Mouse (Mus musculus): ENCODE results near the gene Hist1h2ak. TPM values are rescaled to one million over a fixed set of nuclear protein-coding genes. Genes with fewer than 3 reads are reported as not detected.
A peak's percentile ranks its signal among the peaks of the same experiment; 100 is the strongest.

Hist1h2ak gene
- total RNA-seq, 2 experiments from 2014 or later: 16.6 to 53.8 TPM

DNA sequence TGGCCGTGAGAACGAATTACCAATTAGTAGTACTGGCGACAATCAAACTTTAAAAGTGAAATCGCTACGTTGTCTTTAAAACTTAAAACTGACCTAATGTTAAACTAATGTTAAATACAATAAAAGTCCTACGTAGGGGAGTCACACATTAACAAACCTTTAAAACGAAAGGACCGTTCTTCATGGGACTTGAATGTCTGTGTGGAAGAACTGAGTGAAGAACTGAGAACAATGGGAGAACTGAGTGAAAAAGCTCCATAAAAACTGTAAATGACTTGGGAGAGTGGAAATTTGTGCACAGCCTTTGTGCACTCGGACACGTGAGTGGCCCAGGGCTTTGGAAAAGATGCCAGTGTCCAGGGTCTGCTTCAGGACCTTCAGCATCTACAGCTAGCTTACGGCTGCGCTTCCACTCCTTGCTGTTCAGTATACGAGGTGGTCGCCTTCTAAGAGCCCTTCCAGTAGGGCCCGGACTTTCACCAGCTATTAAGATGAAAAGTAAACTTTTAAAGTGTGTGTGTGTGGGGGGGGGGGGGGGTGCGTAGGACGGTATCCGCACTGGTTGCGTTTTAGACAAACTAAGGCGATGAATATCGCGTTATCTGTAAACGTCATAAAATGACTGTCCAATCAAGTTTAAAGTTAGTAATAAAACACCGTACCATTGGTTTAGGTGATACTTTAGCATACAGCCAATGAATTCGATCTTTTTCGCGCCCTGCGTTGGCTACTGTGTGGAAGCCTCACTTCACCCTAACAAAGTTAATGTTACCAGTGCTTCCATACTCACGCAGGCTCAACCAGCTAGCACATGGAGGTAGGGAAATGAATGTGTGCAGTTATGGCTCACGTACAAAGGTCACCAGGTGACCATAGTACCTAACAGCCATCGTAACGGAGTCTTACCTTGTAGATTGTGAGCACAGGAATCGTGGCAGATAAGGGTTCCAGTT is 25.5 kb upstream of the Hist1h2ak start:
- DNase-seq: peak; percentile 49 to 72
- intact Hi-C loops (cut with DNase I): loop anchor here (2.0 kb wide), 1 partner anchor 26 kb away; the partner anchor contains the start of gene Hist1h2ak

DNA sequence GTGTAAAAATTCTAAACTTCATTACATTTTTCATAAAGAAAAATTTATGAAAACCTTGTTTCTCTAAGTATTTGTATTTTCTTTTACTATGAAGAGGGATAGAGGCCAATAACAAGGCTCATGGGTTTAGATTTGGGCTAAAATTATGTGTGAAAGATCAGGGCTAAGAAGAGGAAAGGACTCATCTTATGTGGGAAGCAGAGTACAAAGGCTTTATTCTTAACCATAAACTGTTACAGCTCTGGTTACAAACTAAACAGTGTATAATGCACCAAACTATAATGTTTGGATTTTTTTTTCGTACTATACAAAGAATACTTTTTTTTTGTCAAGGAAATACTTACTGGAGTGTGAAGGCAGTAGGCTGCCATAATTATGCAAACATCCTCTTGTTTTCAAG is 2.1 kb upstream of the Hist1h2ak start:
- intact Hi-C loops (cut with DNase I): loop anchor here (10.0 kb wide), 1 partner anchor 1829 kb away; the partner anchor contains the start of gene Hist1h4d

DNA sequence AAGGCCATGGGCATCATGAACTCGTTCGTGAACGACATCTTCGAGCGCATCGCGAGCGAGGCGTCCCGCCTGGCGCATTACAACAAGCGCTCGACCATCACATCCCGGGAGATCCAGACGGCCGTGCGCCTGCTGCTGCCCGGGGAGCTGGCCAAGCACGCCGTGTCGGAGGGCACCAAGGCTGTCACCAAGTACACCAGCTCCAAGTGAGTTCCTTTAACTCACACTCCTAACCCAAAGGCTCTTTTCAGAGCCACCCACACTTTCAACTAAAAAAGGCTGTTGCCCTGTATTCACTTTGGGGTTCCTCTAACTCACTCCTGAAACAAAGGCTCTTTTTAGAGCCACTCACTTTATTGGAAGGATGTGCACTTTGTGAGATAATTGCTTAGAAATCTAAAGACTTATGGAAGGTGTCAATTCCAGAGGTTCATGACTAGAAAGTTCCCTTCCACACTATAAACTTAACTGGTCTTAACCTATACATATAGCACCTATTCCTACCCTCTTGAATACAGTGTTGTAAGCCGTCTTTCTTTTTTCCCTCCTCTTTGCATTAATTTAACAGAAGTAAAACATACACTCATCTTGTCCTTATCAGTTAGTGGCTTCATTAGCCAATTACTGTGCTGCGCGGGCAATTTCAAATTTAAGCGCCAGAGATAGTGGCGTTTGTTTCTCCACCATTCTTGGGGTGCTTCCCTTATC is 821 bp upstream of the Hist1h2ak start:
- DNase-seq: peak in 1 of 2 experiments; percentile 37
- intact Hi-C loops (cut with DNase I): loop anchor here (10.0 kb wide), 1 partner anchor 1830 kb away; the partner anchor contains the start of gene Hist1h4d

More for the DNA sequence above, 2.1 kb upstream of the Hist1h2ak start:
- no peak for DNase-seq

DNA sequence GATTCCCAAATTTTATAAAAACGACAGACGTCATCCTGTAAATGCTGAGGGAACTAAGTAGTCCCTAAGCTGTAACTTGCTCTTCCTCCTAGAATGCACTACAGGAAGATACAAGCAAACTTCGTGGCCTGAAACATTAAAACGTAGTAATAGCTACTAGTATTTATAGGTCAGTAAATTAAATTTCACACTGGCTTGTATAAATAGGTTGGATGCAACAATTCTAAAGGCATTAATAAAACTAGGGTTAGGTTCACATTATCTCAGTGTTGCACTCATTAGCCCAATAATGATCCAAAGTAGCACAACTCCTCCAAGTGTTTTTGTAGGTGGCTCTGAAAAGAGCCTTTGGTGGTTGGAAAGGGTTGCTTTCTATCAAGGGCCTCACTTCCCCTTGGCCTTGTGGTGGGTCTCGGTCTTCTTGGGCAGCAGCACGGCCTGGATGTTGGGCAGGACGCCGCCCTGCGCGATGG is 540 bp downstream of the Hist1h2ak start:
- intact Hi-C loops (cut with DNase I): loop anchor here (2.0 to 10.0 kb wide), 2 partner anchors 26 to 1832 kb away; partner anchors contain the start of gene Hist1h4d

DNA sequence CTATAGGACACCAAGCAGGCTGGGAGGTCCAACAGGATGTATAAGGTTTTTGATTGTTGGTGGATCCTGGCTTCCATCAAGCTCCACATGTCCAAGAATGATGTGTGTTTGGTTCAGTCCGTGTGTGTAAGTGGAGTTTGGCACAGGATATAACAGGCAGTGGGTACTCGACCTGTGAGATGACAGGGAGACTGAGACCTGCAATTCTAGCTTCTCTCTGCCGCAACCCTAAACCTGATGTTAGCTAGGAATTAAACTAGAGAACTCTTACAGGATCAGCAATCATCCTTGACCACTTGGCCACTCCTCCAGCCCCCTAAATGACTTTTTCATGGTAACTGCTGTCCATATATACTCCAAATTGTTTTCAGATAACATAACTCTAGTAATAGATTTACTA is 1.3 kb downstream of the Hist1h2ak start:
- intact Hi-C loops (cut with DNase I): loop anchor here (2.0 to 10.0 kb wide), 2 partner anchors 26 to 1832 kb away; partner anchors contain the start of gene Hist1h4d
- DNase-seq: no peak

More for the DNA sequence above, 540 bp downstream of the Hist1h2ak start:
- DNase-seq: no peak

DNA sequence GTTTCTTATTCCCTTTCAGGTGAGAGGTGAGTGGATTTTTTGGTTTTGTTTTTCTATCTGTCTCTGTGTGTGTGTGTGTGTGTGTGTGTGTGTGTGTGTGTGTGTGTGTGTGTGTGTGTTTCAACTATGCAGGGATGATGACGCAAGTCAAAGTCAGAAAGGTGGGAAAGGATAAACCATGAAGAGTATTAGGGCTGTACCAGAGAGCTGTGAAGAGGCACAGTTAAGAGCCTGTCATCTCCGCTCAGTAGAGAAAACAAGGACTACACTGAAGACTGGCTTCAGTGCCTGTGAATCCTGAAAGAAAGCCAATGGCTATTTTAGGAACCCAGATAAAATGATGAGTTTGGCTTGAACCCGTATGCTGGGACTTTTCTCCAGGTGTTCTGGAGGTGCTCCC is 1.8 kb downstream of the Hist1h2ak start:
- intact Hi-C loops (cut with DNase I): loop anchor here (2.0 to 10.0 kb wide), 2 partner anchors 27 to 1833 kb away; partner anchors contain the start of gene Hist1h4d
- no peak for DNase-seq

DNA sequence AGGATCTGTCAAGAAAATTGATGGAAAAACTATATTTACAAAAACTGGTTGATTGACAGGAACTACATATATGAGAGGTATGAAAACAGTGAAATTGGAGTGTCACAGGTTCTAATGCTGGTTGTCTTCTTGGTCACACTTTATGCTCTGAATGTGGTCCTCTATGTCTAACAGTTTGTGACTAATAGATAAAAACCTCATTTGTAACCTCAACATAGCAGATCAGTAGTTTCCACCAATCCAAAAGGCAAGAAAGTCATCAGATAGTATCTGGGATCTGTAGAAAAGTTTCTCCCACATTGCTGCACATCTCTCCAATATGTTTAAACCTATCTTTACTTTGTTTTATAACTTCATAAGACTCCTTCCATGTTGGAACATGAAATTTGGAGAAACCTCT is 2.2 kb downstream of the Hist1h2ak start:
- DNase-seq: no peak
- intact Hi-C loops (cut with DNase I): loop anchor here (10.0 kb wide), 1 partner anchor 1833 kb away; the partner anchor contains the start of gene Hist1h4d

DNA sequence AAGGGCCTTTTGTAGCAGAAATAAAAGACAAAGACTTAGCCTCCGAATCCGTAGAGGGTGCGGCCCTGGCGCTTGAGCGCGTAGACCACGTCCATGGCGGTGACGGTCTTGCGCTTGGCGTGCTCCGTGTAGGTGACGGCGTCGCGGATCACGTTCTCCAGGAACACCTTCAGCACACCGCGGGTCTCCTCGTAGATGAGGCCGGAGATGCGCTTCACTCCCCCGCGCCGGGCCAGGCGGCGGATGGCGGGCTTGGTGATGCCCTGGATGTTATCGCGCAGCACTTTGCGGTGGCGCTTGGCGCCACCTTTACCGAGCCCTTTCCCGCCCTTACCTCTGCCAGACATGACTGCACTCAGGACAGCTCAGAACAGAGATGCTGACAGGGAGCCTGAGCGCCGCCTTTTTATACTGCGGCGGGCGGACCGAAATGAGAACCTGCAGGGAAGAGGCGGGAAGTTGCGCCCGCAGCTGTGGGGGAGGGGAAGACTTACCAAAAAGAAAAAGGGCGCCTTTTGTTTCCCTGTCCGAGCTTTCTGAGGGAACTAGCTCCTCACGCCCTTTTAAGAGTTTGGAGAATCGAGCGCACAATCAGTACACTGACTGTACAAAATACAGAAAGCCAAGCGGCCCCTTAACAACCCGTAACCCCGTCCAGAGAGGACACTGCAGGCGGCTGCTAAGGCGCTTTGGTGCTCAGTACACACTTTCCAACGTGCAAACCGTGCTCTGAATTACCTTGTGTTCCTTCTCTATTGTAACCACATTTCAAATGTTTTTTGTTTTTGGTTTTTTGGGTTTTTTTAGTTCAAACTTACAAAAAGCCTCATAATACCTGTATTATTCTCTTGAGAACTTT is 3.2 kb downstream of the Hist1h2ak start, which contains the start of gene Hist1h4k:
TSS of gene Hist1h4k (minus strand) at position 347 of the 859 bp plus-strand sequence.
- intact Hi-C loops (cut with DNase I): loop anchor here (1.0 to 10.0 kb wide), 2 partner anchors 16 to 1834 kb away; partner anchors contain the start of gene Hist1h4d
- DNase-seq: peak; percentile 88 to 93

DNA sequence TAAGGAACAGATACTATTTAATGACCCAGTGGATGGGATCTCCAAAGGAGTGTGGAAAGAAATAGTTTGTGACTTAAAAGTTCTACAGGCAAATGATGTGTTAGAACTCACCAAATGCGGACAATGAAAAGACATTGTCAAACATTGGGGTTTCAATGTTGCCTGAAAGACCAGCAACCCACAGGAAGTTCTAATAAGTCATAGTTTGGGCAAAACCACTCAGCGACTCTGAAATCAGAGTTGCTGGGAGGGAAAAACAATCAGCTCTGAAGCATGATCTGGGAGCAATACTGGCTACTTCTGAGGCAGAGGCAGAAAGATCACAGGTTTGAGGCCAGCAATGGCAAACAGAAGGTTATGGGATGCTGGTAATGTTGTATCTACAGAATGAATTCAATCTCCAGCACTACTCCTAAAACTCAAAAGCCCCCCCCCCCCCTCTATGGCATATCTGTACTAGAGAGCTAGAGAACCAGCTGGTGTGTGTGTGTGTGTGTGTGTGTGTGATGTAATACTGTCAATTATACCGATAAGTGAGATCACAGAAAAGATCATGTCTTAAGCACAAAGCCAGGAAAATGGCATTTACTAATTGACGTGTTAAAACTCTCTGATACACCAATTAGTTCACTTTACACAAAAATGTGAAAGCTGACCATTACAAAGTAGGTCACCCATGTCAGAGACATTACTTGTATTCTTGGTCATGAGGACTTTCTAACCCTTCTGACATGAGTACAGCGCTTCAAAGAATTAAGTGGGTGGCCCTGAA is 4.1 kb downstream of the Hist1h2ak start:
- DNase-seq: no peak
- intact Hi-C loops (cut with DNase I): loop anchor here (1.0 to 10.0 kb wide), 2 partner anchors 15 to 1835 kb away; partner anchors contain the start of gene Hist1h4d

DNA sequence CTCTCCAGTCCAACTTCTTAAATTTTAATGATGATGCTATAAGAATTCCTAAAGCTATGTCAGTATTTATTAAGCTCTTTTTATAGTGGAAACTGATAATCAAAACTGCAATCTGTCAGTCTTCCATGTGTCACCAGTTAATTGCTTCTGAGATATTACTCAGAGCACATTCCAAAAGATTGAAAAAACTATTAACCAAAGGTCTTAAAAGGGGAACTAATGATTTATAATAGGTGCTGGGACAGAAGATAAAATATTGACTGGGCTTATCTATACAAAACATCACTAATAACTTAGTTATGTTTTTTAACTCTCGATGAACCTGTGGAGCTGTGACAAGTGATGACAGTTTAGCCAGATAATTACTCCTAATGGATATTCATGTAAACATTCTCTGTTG is 8.6 kb downstream of the Hist1h2ak start:
- intact Hi-C loops (cut with DNase I): no loop called here
- DNase-seq: no peak

DNA sequence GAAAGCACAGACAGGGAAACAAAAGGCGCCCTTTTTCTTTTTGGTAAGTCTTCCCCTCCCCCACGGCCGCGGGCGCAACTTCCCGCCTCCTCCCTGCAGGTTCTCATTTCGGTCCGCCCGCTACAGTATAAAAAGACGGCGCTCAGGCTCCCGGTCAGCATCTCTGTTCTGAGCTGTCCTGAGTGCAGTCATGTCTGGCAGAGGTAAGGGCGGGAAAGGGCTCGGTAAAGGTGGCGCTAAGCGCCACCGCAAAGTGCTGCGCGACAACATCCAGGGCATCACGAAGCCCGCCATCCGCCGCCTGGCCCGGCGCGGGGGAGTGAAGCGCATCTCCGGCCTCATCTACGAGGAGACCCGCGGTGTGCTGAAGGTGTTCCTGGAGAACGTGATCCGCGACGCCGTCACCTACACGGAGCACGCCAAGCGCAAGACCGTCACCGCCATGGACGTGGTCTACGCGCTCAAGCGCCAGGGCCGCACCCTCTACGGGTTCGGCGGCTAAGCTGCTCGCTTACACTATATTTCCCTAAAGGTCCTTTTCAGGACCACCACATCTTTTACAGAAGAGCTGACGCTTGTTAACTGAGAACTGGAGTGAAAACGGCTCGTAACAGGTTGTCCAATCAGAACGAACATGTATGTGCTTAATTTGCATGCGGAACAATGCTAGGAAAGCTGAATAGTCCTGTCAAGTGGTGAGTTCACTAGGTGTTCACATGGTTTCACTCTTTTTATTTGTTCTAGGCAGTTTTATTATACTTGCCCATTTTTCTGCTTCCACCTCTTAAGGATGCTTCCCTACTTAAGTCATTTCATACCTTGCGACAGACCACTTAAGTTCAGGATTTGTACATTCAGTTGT is 18.5 kb downstream of the Hist1h2ak start, which contains the start of gene Hist1h4j:
TSS of gene Hist1h4j (plus strand) at position 159 of the 862 bp plus-strand sequence.
- intact Hi-C loops (cut with DNase I): loop anchor here (1.0 to 5.0 kb wide), 3 partner anchors 15 to 1887 kb away; partner anchors contain the start of genes Hist1h1e, Hist1h2be and Hist1h4k
- peak; percentile 66 to 76 for DNase-seq

DNA sequence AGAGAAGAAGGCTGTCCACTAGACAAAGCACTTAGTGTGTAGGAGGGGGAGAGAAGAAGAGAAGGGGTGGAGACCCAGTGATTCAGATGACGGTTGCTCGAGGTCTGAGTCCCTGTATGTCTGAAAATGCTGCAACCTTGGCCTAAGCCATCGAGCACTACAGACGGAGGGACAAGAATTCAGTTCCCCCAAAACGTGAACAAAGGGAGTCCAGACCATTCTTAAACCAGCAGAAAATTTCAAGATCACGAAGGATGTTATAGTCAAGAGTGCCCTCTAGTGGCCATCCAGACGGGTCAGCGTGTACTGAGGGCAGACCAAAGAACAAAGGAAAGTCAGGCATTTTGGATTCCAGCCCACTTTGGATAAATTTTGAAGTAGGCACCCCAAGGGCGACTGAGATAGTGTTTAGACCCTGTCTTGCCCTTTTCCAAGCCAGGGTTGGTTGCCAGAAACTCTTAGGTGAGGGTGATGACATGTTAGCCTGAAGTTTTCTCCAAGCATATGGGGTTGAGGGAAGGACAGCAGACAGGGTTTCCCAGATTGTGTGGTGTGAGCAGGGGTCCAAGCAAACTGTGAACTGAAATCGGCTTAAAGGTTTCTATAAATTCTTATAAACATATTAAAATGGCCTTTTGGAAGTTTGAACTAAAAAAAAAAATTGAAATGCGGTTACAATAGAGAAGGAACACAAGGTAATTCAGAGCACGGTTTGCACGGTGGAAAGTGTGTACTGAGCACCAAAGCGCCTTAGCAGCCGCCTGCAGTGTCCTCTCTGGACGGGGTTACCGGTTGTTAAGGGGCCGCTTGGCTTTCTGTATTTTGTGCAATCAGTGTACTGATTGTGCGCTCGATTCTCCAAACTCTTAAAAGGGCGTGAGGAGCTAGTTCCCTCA is 19.4 kb downstream of the Hist1h2ak start:
- intact Hi-C loops (cut with DNase I): loop anchor here (1.0 to 5.0 kb wide), 3 partner anchors 16 to 1888 kb away; partner anchors contain the start of genes Hist1h1e, Hist1h2be and Hist1h4k
- DNase-seq: peak; percentile 67 to 88

DNA sequence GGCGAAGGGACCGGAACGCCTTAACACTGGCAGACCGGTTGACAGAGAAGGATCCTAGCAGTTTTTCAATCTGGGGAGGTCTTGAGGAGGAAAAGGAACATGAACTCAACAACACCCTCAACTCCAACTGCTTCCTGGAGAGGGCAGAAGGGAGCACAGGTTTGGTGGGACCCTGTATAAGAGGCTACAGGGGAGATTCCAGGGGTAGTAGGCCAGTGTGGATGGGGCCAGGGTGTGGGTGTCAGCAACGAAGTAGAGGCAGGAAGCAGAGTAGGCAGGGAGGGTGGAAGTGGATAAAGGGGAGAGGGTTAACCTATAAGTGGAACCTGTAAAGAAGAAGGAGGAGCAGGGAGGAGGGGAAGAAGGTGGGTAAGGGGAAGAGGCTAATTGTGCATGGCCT is 20.2 kb downstream of the Hist1h2ak start:
- intact Hi-C loops (cut with DNase I): loop anchor here (5.0 kb wide), 1 partner anchor 1889 kb away; the partner anchor contains the start of genes Hist1h1e and Hist1h2be
- DNase-seq: no peak

DNA sequence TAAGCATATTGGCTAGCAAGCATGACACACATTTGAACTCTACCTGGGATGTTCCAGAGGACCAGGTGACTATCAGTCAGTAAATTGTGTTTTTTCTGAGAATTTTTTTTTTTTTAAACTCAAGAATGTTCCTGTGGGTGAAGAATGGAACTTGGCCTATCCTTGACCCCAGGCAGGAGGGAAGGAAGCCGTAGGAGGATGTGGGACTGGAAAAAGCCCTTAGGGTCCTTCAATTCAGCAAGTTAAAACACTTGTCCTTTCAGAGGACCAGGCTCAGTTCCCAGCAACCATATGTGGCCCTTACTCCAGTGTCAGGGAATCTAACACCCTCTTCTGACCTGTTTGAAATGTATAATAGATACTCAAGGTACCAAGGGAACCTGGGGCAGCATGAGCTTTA is 24.1 kb downstream of the Hist1h2ak start:
- intact Hi-C loops (cut with DNase I): no loop called here

DNA sequence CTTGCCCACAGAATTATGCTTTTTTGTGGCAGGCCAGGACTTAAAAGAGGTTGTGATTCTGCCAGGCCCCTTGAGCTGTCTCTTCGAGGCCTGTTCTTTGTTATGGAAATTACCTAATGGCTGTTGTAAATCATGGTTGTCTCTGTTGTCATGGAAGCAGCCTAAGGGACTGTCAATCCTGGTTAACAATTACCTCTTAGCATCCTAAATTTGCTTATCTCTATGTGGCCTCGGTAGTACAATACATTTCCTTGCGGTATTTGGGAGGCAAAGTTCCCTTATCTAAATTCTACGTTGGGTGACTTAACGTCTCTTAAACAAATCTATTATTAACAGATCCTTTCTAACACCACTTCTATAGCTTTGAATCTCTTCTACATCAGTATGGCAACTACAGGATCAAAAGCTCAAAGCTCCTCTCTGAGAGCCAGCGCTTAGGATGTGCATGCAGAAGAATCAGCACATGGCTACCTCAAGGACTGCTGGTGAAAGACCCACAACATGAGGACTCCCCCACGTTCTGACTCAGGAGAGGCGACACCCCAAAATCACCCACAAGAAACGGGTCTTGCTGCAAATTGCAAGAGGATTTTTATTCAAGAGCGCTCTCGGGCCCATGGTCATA is 25.6 kb downstream of the Hist1h2ak start:
- intact Hi-C loops (cut with DNase I): no loop called here
- no peak for DNase-seq

More for the DNA sequence above, 24.1 kb downstream of the Hist1h2ak start:
- DNase-seq: no peak
